Mouse (Mus musculus) small intestine, adult 10 weeks (tissue): ENCODE results near the gene Tceal6. TPM values are rescaled to one million over a fixed set of nuclear protein-coding genes. Genes with fewer than 3 reads are reported as not detected.

Source experiments
- polyA plus RNA-seq: library from polyadenylated mRNA; stranded (reverse); fragments of 350-450 nt; fragmentation: Illumina TruSeq; extraction: RNeasy Lipid Tissue Mini Kit (QIAGEN cat#74804); gene quantifications from one replicate; pipeline ENCODE4 v1.2.3, GENCODE M21; 2014; ENCODE audit warnings: low replicate concordance

The Tceal6 gene
- not detected for polyA plus RNA-seq

DNA sequence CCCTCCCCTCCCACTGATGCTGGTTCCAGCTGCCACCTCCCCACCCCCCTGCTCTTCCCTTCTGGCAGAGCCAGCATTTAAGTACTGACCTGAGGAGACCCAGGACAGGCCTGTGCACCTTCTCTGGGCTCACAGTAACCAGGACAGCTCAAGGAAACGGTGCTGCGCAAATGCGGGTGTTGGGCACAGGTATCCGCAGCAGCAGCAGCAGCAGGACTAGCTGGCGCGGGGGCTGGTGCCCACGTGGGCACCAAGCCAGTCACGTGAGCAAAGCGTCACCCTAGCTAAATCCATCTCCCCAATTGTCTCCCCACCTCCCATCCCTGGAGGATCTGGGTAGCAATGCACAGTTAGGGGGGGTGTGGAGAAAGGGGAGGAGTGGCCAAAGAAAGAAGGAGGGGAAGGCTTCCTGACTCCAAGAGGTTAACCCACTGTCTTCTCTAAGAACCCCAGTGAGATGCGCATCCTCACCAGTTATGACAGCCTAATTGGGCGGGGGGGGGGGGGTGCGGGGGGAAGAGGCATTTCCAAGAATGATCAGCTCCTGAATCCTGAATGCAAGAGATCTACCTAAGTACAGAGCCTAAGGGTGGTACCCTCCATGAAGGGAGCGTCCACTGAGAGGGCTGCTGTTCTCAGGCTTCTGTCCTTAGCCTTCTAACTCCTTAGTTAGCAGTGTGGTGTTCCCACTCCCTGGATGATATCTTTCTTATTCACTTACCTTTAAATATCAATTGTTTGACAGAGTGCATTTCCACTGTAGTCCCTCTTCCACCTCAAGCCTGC, at the start of gene Tceal6:
Tceal6 (minus strand) TSS at position 252 of the 786 bp plus-strand sequence.

DNA sequence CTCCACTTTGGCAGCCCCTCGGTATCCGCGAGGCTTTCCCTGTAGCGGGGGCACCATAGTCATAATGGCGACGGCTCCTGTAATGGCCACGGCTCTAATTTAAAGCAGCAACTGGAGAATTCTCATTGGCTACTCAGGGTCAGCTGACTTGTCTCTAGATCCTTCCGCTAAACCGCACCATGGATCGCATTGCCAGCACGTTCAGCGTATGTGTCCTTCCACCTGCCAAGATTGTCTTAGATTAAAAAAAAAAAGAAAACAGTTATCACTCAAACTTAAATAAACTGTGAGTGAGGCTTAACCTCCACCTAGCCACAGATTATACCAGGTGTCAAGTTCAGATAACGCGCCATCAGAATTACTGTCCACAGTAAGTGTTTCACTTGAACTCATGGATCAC, 33.0 kb downstream of the Tceal6 start, which contains the start of gene Gm15023:
Gm15023 (minus strand) TSS at position 101 of the 400 bp plus-strand sequence.

Other genes starting within 250 kb of the Tceal6 start
- not detected for gene Nxf2, start 245.9 kb downstream of the Tceal6 start, polyA plus RNA-seq
- gene Zmat1, start 201.5 kb downstream of the Tceal6 start, polyA plus RNA-seq = 7.5 TPM
- not detected for gene Gm15023, start 33.1 kb downstream of the Tceal6 start, polyA plus RNA-seq
- gene Pramel3, start 91.6 kb upstream of the Tceal6 start, polyA plus RNA-seq = not detected
- gene Gm5128, start 162.6 kb upstream of the Tceal6 start, polyA plus RNA-seq = not detected
- not detected for gene Gm7903, start 223.1 kb upstream of the Tceal6 start, polyA plus RNA-seq